Mouse (Mus musculus) midbrain, embryonic 15.5 days (tissue): ENCODE measurements around the gene Cbx2. TPM values are rescaled to one million over a fixed set of nuclear protein-coding genes. Genes with fewer than 3 reads are reported as not detected.
A peak's percentile ranks its signal among the peaks of the same experiment; 100 is the strongest.

Experiments used
- ATAC-seq: fragments of 200-750 bp; cut with Nextera tagmentation; replicated peaks from 2 replicates; pipeline ENCODE4 v1.8.0; 2017; ENCODE audit warnings: moderate TSS enrichment
- H3K27ac ChIP-seq: fragments of 300-500 bp; sonication (generic); 2 replicates; pipeline ENCODE4 v1.5.1; 2015; ENCODE audit warnings: mild to moderate bottlenecking, inconsistent platforms
- H3K27me3 ChIP-seq: fragments of 300-500 bp; sonication (generic); replicated peaks from 2 replicates; pipeline ENCODE4 v1.6.1; 2015; ENCODE audit warnings: inconsistent platforms
- H3K36me3 ChIP-seq: fragments of 300-500 bp; sonication (generic); replicated peaks from 2 replicates; pipeline ENCODE4 v1.6.1; 2015; ENCODE audit warnings: inconsistent platforms
- H3K4me1 ChIP-seq: fragments of 300-500 bp; sonication (generic); 2 replicates; pipeline ENCODE4 v1.6.1; 2015; ENCODE audit warnings: inconsistent platforms
- H3K4me2 ChIP-seq: fragments of 300-500 bp; sonication (generic); 2 replicates; pipeline ENCODE4 v1.6.1; 2015; ENCODE audit warnings: inconsistent platforms, mild to moderate bottlenecking, moderate library complexity
- H3K4me3 ChIP-seq: fragments of 300-500 bp; sonication (generic); 2 replicates; pipeline ENCODE4 v1.5.1; 2015; ENCODE audit warnings: mild to moderate bottlenecking, inconsistent platforms
- H3K9ac ChIP-seq: fragments of 300-500 bp; sonication (generic); 2 replicates; pipeline ENCODE4 v1.6.1; 2015; ENCODE audit warnings: mild to moderate bottlenecking, inconsistent platforms
- H3K9me3 ChIP-seq: fragments of 300-500 bp; sonication (generic); 2 replicates; pipeline ENCODE4 v1.6.1; 2016; ENCODE audit warnings: inconsistent platforms
- WGBS: fragments of 180-500 bp; shearing (Covaris S2); methylation state at CpG from one replicate; pipeline ENCODE4 v1.1.7; 2015; ENCODE audit warnings: mixed read lengths; 5-methylcytosine and 5-hydroxymethylcytosine counted together
- polyA plus RNA-seq: library from polyadenylated mRNA; unstranded; fragments of >200 nt; fragmentation: Nextera tagmentation; extraction: Ambion mirVana; gene quantifications from 2 replicates; pipeline ENCODE4 v1.2.1, GENCODE M21; 2015

Cbx2 gene
- polyA plus RNA-seq, 1 experiment from 2014 or later: 17.6 TPM

DNA sequence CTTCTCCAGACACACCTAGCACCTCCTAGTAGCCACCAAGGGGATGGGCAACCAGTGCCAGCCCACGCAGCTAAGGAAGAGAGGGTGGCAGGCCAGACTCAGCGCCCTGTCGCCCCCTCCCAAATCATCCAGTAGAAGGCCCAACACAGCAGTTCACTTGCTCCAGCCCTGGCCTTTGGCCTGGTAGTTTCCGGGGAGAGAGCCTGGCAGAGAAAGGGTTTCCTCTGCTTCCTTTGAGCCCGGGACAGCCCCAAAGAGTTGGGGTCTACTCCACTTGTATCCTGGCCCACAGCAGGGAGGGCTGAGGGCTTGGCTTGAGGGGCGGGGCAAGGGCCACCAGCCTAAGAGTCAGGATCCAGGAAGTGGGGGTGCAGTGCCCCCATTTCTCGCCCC is 56.7 kb downstream of the Cbx2 start:
- H3K4me3 ChIP-seq: peak overlapping the region; percentile 2; the same call in 1 of the 2 replicates

DNA sequence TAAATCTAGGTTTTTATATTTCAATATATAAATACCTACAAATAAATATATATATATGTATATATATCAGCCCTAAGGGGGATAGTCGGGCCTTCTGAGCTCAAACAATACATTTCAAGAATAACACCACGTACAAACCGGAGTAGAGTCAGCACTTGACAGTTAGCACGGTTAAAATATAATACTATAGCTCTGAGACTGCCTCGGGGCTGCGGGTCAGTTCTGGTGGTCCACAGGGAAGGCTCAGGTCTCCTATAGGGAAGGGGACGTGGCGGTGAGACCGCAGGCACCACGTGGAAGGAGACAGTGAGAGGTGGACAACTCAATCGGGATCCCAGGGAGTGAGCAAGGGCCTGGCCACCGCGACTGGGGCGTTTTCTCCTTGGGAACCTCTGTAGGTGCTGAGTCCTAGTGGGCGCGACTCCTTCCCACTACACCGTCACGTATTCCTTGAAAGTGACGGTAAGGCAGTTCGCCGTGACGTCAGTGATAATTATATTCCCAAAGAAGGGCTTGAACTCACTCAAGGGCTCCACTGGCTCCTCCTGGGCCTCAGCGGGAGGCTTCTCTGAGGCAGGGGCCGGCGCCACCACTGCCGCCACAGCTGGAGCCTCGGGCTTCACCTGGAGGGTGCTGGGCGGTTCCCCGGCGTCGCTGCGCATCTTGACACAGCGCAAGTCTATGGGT is 57.8 kb downstream of the Cbx2 start:
- WGBS: 33% methylated on average over 33 of the region's 33 CpGs
- peaks cover 64% of the 10 kb centered on the region for H3K4me1 ChIP-seq
- H3K9me3 ChIP-seq: no peaks in the 10 kb centered on the region
- peak overlapping the region; percentile 15 for H3K4me3 ChIP-seq
- H3K4me2 ChIP-seq: peak overlapping the region; percentile 94
- peaks cover 10% of the 10 kb centered on the region for H3K27me3 ChIP-seq
- no peak overlapping the region for H3K27ac ChIP-seq
- ATAC-seq: no peak
- no peak overlapping the region for H3K9ac ChIP-seq
- peaks cover 7% of the 10 kb centered on the region for H3K36me3 ChIP-seq

More for the DNA sequence above, 56.7 kb downstream of the Cbx2 start:
- Histone ChIP-seq H3K27ac (peak overlapping the region; percentile 47), H3K4me2 (peak overlapping the region; percentile 41), H3K4me1 (peaks cover 60% of the 10 kb centered on the region), H3K9me3 (no peaks in the 10 kb centered on the region), H3K9ac (peak overlapping the region; percentile 13; the same call in 1 of the 2 replicates), H3K36me3 (peaks cover 7% of the 10 kb centered on the region), H3K27me3 (peaks cover 10% of the 10 kb centered on the region)
- ATAC-seq: 0 out of 2 replicates have a peak, but pooled peaks have one; percentile 8
- WGBS: 37% methylated on average over 7 of the region's 7 CpGs

Other genes starting within 250 kb of the Cbx2 start
- gene Rbfox3, start 111.4 kb upstream of the Cbx2 start, polyA plus RNA-seq: 53.5 and 54.2 TPM in 2 replicates
- not detected in 2 replicates for gene Enpp7, start 34.8 kb upstream of the Cbx2 start, polyA plus RNA-seq
- gene Cbx8, start 18.0 kb downstream of the Cbx2 start, polyA plus RNA-seq: 9.6 and 9.7 TPM in 2 replicates
- 23.7 and 24.7 TPM in 2 replicates for gene Cbx4, start 63.3 kb downstream of the Cbx2 start, polyA plus RNA-seq
- gene Tbc1d16, start 205.5 kb downstream of the Cbx2 start, polyA plus RNA-seq: 66.8 and 67.2 TPM in 2 replicates
- gene Ccdc40, start 205.6 kb downstream of the Cbx2 start, polyA plus RNA-seq: 19.3 and 21.5 TPM in 2 replicates
- gene Gaa, start 244.9 kb downstream of the Cbx2 start, polyA plus RNA-seq: 93.9 and 95.3 TPM in 2 replicates